Mouse (Mus musculus): Measurements from ENCODE around the gene C130060K24Rik.

- TF ChIP-seq CTCF (IDR thresholded peaks at IDR 0.05; ENCODE audit: borderline replicate concordance, insufficient read depth, low read depth, low read length), result no peak
- TF ChIP-seq POLR2A (IDR thresholded peaks at IDR 0.05; ENCODE audit: borderline replicate concordance, insufficient read depth, low read length), result no peak
Observed at GRCm38 (mm10) chr6:65351622-65352021, 29.3 kb upstream of the C130060K24Rik start.

All from cerebellum, adult 2 months (tissue).